Mouse (Mus musculus): ENCODE data around the gene Tent5a.

Tent5a gene

GRCm38 (mm10) chr9:85312473-85312872, 14.7 kb downstream of the Tent5a start, which contains the start of gene Gm11114:
Gm11114 (plus strand) TSS chr9:85312773.
- no peak for DNase-seq

DNA sequence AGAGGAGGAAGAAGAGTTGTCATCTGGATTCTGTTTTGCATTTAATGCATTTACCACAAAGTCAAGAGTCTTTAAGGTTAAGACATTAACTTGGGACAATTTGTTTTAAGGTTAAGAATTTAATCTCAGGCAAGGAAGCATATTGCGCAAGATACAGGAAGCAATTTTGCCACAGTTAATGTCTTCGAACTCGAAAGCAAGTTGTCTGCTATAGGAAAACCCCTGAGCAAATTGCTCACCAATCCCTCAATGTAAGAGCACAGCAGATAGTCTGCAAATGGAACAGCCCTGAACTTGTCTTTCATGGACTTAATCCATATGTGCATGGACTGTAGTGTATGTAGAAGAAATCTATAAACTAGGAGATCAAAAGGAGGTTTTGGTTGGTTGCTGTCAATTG, 23.8 kb downstream of the Tent5a start:
- DNase-seq, result no peak

GRCm38 (mm10) chr9:85302849-85303248, 24.3 kb downstream of the Tent5a start:
- no peak for DNase-seq

GRCm38 (mm10) chr9:85274114-85274513, 53.0 kb downstream of the Tent5a start:
- no peak for DNase-seq
